Mouse (Mus musculus) testis, adult 2 months (tissue): ENCODE measurements around the gene Clcf1. TPM values are rescaled to one million over a fixed set of nuclear protein-coding genes. Genes with fewer than 3 reads are reported as not detected.

Experiments
- H3K27ac ChIP-seq: fragments of 200-500 bp; 2 replicates; pipeline ENCODE4 v1.5.1; 2012; ENCODE audit warnings: low read depth, low read length; ENCODE audit not compliant: control insufficient read depth, insufficient read depth
- H3K27me3 ChIP-seq: fragments of 200-500 bp; 2 replicates; pipeline ENCODE4 v1.6.1; 2012; ENCODE audit warnings: mild to moderate bottlenecking, low read length, moderate library complexity; ENCODE audit not compliant: control insufficient read depth, insufficient read depth
- H3K36me3 ChIP-seq: fragments of 200-500 bp; 2 replicates; pipeline ENCODE4 v1.6.1; 2012; ENCODE audit warnings: mild to moderate bottlenecking, low read length; ENCODE audit not compliant: control insufficient read depth, insufficient read depth
- H3K4me1 ChIP-seq: fragments of 200-500 bp; 2 replicates; pipeline ENCODE4 v1.6.1; 2012; ENCODE audit warnings: low read length; ENCODE audit not compliant: control insufficient read depth, insufficient read depth
- H3K4me3 ChIP-seq: fragments of 200-500 bp; 2 replicates; pipeline ENCODE4 v1.5.1; 2012; ENCODE audit warnings: low read depth, mild to moderate bottlenecking, low read length, moderate library complexity, mixed read lengths; ENCODE audit not compliant: control insufficient read depth
- CTCF ChIP-seq: fragments of 200-500 bp; IDR thresholded peaks from 2 replicates; pipeline ENCODE4 v1.5.1; 2012; ENCODE audit warnings: low read depth, mild to moderate bottlenecking, inconsistent platforms, low read length, moderate library complexity; ENCODE audit not compliant: control insufficient read depth, insufficient read depth, insufficient replicate concordance
- POLR2A ChIP-seq: fragments of 200-500 bp; IDR thresholded peaks from 2 replicates; pipeline ENCODE4 v1.6.1; 2012; ENCODE audit warnings: low read depth, mild to moderate bottlenecking, inconsistent platforms, low read length, moderate library complexity; ENCODE audit not compliant: control insufficient read depth
- polyA plus RNA-seq: library from polyadenylated mRNA; depleted of rRNA; stranded (reverse); fragments of >200 nt; gene quantifications from 2 replicates; pipeline ENCODE4 v1.2.3, GENCODE M21; 2012

The Clcf1 gene
- polyA plus RNA-seq, 1 experiment, result 2.0 TPM

DNA sequence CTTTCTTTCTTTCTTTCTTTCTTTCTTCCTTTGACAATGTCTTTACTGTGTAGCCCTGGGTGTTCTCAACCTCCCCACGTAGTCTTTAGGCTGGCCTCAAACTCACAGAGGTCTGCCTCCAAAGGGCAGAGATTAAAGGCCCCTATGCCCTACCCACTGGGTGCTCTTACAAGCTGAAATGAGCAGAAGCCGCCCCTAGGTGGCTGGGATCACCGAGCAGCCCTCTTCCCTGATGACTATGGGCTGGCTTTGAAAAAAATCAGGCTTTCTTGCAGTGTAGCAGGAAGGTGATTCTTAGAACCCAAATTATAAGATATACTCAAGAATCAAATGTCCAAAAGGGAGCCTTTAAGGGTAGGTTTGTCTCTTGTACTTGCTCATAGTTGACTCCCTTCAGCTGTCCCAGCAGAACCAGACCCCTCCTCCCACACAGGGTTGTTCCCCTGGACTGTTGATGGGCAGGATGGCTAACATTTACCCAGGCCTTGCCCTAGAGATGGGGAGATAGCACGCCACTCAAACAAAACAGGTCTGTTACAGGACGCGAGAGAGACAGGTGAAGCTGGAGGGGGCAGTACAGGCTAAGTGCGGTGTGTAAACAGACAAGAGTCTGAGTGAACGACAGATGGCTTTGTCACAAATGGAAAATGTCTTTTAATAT is 47.1 kb downstream of the Clcf1 start:
- no peaks in the 10 kb centered on the region for H3K27me3 ChIP-seq
- TF ChIP-seq POLR2A (no peak), CTCF (no peak)

GRCm38 (mm10) chr19:4262756-4263155 is 48.7 kb downstream of the Clcf1 start:
- TF ChIP-seq POLR2A (no peak), CTCF (no peak)
- no peaks in the 10 kb centered on the region for H3K4me1 ChIP-seq
- no peaks in the 10 kb centered on the region for H3K27me3 ChIP-seq
- no peaks in the 10 kb centered on the region; the same call in 1 of the 2 replicates for H3K36me3 ChIP-seq
- no peak overlapping the region for H3K27ac ChIP-seq
- H3K4me3 ChIP-seq, result no peak overlapping the region

More for the DNA sequence above, 47.1 kb downstream of the Clcf1 start:
- H3K4me3 ChIP-seq, result no peak overlapping the region
- no peaks in the 10 kb centered on the region; the same call in 1 of the 2 replicates for H3K36me3 ChIP-seq
- H3K4me1 ChIP-seq, result peaks cover 3% of the 10 kb centered on the region; the same call in 1 of the 2 replicates
- no peak overlapping the region for H3K27ac ChIP-seq

- no peak overlapping the region for H3K4me3 ChIP-seq
- H3K4me1 ChIP-seq, result peaks cover 8% of the 10 kb centered on the region
- TF ChIP-seq POLR2A (no peak), CTCF (no peak)
- no peaks in the 10 kb centered on the region for H3K27me3 ChIP-seq
- no peaks in the 10 kb centered on the region; the same call in 1 of the 2 replicates for H3K36me3 ChIP-seq
- no peak overlapping the region for H3K27ac ChIP-seq
Measured at GRCm38 (mm10) chr19:4263702-4264101, 49.7 kb downstream of the Clcf1 start.

DNA sequence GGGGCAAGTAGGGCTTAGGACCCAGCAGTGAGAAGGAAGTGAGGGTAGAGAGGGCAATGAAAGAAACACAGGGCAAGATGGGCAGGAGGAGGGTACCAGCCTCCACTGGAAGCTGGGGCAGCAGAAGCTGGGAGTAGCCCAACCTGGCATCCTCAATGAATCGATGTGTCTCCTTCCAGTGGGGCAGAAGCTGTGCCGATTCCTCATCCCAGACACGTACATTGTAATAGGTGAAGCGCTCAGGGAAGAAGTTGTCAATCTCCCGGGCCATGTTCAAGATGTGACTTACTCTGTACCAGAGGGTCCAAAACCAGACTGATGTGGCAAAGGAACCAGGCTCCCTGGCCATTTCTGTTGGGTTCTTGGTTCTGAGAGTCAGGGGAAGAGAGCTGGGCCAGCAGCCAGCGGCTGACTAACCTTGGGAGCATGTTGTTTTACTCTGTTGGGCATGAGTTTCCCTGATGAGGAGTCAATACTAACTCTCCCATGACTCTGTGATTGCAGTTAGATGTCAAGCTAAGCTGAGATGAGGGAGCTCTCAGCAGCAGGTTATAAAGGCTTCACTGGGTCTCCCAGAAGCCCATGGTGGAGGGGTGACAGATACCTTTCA is 50.2 kb downstream of the Clcf1 start:
- Histone ChIP-seq H3K27me3 (no peaks in the 10 kb centered on the region), H3K4me1 (peaks cover 14% of the 10 kb centered on the region), H3K36me3 (no peaks in the 10 kb centered on the region; the same call in 1 of the 2 replicates), H3K27ac (no peak overlapping the region), H3K4me3 (no peak overlapping the region)
- no peak for TF ChIP-seq CTCF
- TF ChIP-seq POLR2A, result no peak

GRCm38 (mm10) chr19:4265956-4266355 is 51.9 kb downstream of the Clcf1 start:
- no peaks in the 10 kb centered on the region for H3K27me3 ChIP-seq
- H3K4me1 ChIP-seq, result peaks cover 17% of the 10 kb centered on the region
- no peaks in the 10 kb centered on the region; the same call in 1 of the 2 replicates for H3K36me3 ChIP-seq
- TF ChIP-seq CTCF (no peak), POLR2A (no peak)
- no peak overlapping the region for H3K27ac ChIP-seq
- no peak overlapping the region for H3K4me3 ChIP-seq

- no peak within 1 kb of the TSS for H3K27ac ChIP-seq
- H3K27me3 ChIP-seq, result no peaks in the 10 kb centered on the region
- H3K4me1 ChIP-seq, result peaks cover 17% of the 10 kb centered on the region
- H3K4me3 ChIP-seq, result peak within 1 kb of the TSS; percentile 77
- H3K36me3 ChIP-seq, result no peaks in the 10 kb centered on the region; the same call in 1 of the 2 replicates
- TF ChIP-seq CTCF (no peak), POLR2A (no peak)
Measured at GRCm38 (mm10) chr19:4268566-4269361, 54.7 kb downstream of the Clcf1 start, which contains the start of gene Ssh3. Gene Ssh3, minus strand, starts transcription at chr19:4269180.

DNA sequence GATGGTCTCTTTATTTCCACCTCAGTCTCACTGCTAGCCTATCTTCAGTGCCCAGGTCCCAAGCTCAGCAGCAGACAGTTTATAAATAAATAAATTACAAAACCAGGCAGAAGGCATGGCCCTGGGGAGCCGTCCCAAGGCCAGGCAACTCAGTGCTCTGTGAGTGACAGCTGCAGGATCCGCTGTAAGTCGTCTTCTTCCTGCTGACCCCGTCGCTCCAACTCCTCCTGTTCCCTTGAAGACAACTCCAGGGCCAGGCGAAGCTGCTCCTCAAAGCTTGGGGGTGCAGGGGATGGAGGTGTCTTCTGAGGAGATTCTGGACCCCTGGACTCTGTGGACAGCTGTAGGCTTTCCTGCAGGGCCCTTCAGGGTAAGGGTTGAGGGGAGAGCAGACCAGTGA is 56.1 kb downstream of the Clcf1 start:
- H3K27me3 ChIP-seq, result no peaks in the 10 kb centered on the region
- H3K4me1 ChIP-seq, result peaks cover 17% of the 10 kb centered on the region

More for the DNA sequence above, 56.1 kb downstream of the Clcf1 start:
- no peak for TF ChIP-seq POLR2A
- TF ChIP-seq CTCF, result no peak
- no peaks in the 10 kb centered on the region; the same call in 1 of the 2 replicates for H3K36me3 ChIP-seq
- no peak overlapping the region for H3K27ac ChIP-seq
- no peak overlapping the region for H3K4me3 ChIP-seq
